Mouse (Mus musculus): ENCODE data around the gene Erap1. TPM values are rescaled to one million over a fixed set of nuclear protein-coding genes. Genes with fewer than 3 reads are reported as not detected.
A peak's percentile ranks its signal among the peaks of the same experiment; 100 is the strongest.
"Not testable (repeated sequence)": the region's sequence is repeated elsewhere in the genome, so short reads cannot be mapped to it uniquely, and the experiment has no call there.

The Erap1 gene
- polyA plus RNA-seq, 1 experiment from 2014 or later, result 6.4 TPM

DNA sequence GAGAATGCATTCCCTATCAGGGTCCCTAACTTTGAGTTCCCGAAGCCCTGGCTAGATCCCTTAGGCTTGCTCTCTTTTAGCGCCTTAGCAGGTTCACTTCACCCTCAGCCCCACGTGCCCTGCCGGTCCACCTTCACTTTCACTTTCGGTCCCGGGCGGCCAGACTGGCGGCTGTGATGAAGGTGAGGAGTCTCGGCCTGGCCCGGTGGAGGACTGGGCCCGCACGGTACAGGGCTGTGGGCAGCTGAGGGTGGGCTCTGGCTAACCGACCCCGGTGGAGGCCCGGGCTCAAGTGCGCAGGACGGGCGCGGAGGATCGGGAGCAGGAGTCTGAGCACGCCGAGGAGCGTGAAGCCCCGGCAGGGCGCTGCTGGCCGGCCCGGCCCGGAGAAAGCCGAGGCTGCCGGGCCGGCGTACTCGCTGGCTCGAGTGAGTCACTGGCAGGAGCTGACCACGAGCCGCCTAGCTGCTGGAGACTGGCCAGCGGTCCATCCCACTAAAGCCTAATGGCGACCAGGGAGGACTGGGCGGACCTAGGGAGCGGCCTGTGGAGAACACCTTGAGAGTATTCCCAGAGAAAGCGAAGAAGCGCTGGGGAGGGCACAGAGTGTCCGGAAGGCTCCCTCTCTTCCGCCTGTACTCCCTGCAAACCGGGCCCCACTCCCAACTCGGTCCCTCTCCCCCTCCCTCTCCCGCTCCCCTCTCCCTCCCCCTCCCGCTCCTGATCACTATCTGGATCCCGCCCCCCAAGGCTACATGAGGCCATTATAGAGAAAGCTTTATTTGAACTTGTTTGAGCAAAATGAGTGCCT is 549 bp downstream of the Erap1 start:
- H3K9me3 ChIP-seq (ENCODE audit: control insufficient read depth, low read length), result no peaks in the 10 kb centered on the region
- DNase-seq (ENCODE audit: low spot score) (peak; percentile 82), ATAC-seq (ENCODE audit: low FRiP score) (peak; percentile 91)
- peak overlapping the region; percentile 83 for H3K4me2 ChIP-seq (replicated peaks; ENCODE audit: low read depth, low read length)
- H3K27me3 ChIP-seq (ENCODE audit: control insufficient read depth, insufficient read depth, low read length), result no peaks in the 10 kb centered on the region
- WGBS, result under 1% methylated on average over 46 of the region's 49 CpGs
- H3K27ac ChIP-seq (ENCODE audit: low read depth, low read length), result peak overlapping the region; percentile 80
- peak overlapping the region; percentile 92 for H3K9ac ChIP-seq (ENCODE audit: low read depth, low read length)
- H3K4me3 ChIP-seq (ENCODE audit: low read depth, low read length), result peak overlapping the region; percentile 73
- H3K36me3 ChIP-seq (ENCODE audit: control insufficient read depth, insufficient read depth, low read length), result no peaks in the 10 kb centered on the region
- H3K4me1 ChIP-seq (replicated peaks; ENCODE audit: control insufficient read depth, insufficient read depth, low read length), result no peaks in the 10 kb centered on the region

DNA sequence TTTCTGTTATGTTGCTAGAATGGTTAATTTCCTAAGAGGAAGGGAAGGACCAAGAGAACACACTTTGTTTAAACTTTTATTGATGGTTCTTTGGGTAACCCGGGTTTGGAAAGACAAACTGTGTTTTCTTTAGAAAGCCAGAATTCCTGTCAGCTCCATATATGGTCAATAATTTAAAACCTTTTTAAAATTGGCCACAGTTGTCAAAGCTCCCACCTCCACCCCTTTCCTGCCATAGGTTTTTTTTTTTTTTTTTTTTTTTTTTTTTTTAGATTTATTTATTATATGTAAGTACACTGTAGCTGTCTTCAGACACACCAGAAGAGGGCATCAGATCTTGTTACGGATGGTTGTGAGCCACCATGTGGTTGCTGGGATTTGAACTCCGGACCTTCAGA is 1.2 kb downstream of the Erap1 start:
- H3K4me1 ChIP-seq (replicated peaks; ENCODE audit: control insufficient read depth, insufficient read depth, low read length); H3K27ac ChIP-seq (ENCODE audit: low read depth, low read length); H3K36me3 ChIP-seq (ENCODE audit: control insufficient read depth, insufficient read depth, low read length); H3K27me3 ChIP-seq (ENCODE audit: control insufficient read depth, insufficient read depth, low read length); H3K9ac ChIP-seq (ENCODE audit: low read depth, low read length); ATAC-seq (ENCODE audit: low FRiP score); H3K9me3 ChIP-seq (ENCODE audit: control insufficient read depth, low read length); DNase-seq (ENCODE audit: low spot score): not testable (repeated sequence)
- Histone ChIP-seq H3K4me2 (replicated peaks; ENCODE audit: low read depth, low read length) (peak overlapping the region; percentile 83), H3K4me3 (ENCODE audit: low read depth, low read length) (peak overlapping the region; percentile 73)
- 69% methylated on average over 3 of the region's 3 CpGs for WGBS

DNA sequence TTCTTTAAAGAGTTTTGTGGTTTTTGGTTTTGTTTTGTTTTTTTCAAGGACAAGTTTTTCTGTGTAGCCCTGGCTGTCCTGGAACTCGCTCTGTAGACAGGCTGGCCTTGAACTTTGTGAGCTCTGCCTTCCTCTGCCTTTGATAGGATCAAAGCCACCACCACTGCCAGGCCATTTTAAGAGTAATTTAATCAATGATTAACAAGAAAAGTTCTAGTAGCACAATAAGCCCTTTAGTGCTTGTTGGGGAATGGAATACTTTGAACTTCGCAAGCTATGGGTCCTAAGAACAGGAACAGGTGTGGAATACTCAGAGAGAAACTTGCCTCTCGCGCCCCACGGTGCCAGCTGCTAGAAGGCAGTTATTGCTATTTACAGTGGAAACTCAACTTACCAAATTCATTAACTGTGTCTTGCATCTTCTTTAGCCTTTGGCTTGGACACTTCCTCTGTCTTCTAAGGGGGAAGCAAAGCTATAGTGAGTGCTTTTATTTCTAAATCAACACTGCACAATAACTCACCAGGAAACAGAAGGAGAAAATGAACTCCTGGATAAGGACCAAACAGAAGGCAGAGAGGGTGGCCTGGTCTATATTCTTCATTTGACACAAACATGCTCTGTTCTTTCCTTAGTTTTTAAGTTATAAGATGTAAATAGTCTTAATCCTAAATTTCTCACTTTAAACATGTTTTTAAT is 56.3 kb downstream of the Erap1 start:
- Histone ChIP-seq H3K4me3 (ENCODE audit: low read depth, low read length) (no peak overlapping the region), H3K4me1 (replicated peaks; ENCODE audit: control insufficient read depth, insufficient read depth, low read length) (no peaks in the 10 kb centered on the region), H3K9me3 (ENCODE audit: control insufficient read depth, low read length) (no peaks in the 10 kb centered on the region), H3K27ac (ENCODE audit: low read depth, low read length) (no peak overlapping the region), H3K27me3 (ENCODE audit: control insufficient read depth, insufficient read depth, low read length) (no peaks in the 10 kb centered on the region), H3K4me2 (replicated peaks; ENCODE audit: low read depth, low read length) (no peak overlapping the region), H3K9ac (ENCODE audit: low read depth, low read length) (no peak overlapping the region), H3K36me3 (ENCODE audit: control insufficient read depth, insufficient read depth, low read length) (no peaks in the 10 kb centered on the region)
- DNase-seq (ENCODE audit: low spot score), result no peak
- ATAC-seq (ENCODE audit: low FRiP score), result no peak
- WGBS, result 88% methylated on average over 5 of the region's 5 CpGs

DNA sequence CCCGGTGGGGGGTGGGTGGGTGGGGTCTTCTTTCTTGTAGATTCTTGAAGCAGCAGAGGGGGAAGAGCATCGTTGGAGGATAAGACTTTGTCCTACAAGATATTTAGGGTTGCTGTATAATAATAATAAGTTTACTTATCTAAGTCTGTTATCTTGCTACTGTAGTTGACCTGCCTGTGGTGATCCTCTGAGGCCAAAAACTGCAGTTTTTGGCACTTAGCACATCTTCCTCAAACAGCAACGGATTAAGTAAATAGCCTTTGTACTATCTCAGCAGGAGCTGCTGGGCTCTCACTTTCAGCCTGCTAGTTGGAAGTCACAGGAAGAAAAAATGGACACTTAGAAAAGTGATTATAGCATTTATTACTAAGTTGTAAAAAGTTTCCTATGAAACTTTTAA is 56.9 kb downstream of the Erap1 start:
- Histone ChIP-seq H3K4me1 (replicated peaks; ENCODE audit: control insufficient read depth, insufficient read depth, low read length) (no peaks in the 10 kb centered on the region), H3K9ac (ENCODE audit: low read depth, low read length) (no peak overlapping the region), H3K27me3 (ENCODE audit: control insufficient read depth, insufficient read depth, low read length) (no peaks in the 10 kb centered on the region), H3K4me3 (ENCODE audit: low read depth, low read length) (no peak overlapping the region), H3K27ac (ENCODE audit: low read depth, low read length) (no peak overlapping the region), H3K4me2 (replicated peaks; ENCODE audit: low read depth, low read length) (no peak overlapping the region), H3K9me3 (ENCODE audit: control insufficient read depth, low read length) (no peaks in the 10 kb centered on the region), H3K36me3 (ENCODE audit: control insufficient read depth, insufficient read depth, low read length) (no peaks in the 10 kb centered on the region)
- DNase-seq (ENCODE audit: low spot score), result no peak
- ATAC-seq (ENCODE audit: low FRiP score), result no peak
- 58% methylated on average over 3 of the region's 3 CpGs for WGBS

DNA sequence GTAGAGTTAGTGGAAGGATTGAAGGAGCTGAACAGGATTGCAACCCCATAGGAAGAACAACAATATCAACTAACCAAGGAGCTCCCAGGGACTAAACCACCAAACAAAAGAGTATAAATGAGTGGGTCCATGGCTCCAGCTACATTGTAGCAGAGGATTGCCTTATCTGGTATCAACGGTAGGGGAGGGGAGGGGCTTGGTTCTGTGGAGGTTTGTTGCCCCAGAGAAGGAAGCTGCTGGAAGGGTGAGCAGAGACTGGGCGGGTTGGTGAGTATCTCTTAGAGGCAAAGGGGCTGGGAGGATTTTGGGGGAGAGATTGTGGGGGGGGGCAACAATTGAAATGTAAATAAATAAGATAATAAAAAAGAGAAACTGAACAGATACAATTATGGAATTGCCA is 79.6 kb downstream of the Erap1 start:
- no peak overlapping the region for H3K27ac ChIP-seq (ENCODE audit: low read depth, low read length)
- no peak for ATAC-seq (ENCODE audit: low FRiP score)

DNA sequence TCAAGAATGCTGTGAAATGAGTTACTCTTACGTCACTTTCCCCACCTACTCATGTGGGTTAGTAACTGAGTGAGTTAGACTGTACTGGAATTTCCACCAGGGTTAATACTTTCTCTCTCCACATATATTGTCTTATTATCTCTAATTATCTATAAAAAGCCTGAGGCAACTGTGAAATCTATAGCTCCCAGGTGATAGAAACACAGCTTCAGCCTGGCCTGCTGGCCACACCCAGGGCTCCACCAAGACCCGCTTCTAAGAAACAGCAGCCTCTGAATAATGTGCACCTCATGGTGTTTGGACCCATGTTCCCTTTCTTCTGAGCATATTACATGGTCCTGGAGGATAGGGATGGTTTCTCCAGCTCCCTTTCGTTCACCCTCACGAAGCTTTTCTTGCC is 94.4 kb downstream of the Erap1 start:
- no peaks in the 10 kb centered on the region for H3K36me3 ChIP-seq (ENCODE audit: control insufficient read depth, insufficient read depth, low read length)
- H3K9ac ChIP-seq (ENCODE audit: low read depth, low read length), result no peak overlapping the region
- no peaks in the 10 kb centered on the region for H3K27me3 ChIP-seq (ENCODE audit: control insufficient read depth, insufficient read depth, low read length)
- 96% methylated on average over 4 of the region's 4 CpGs for WGBS
- no peaks in the 10 kb centered on the region for H3K9me3 ChIP-seq (ENCODE audit: control insufficient read depth, low read length)
- H3K4me3 ChIP-seq (ENCODE audit: low read depth, low read length), result no peak overlapping the region
- H3K27ac ChIP-seq (ENCODE audit: low read depth, low read length), result no peak overlapping the region
- no peak for DNase-seq (ENCODE audit: low spot score)
- no peak overlapping the region for H3K4me2 ChIP-seq (replicated peaks; ENCODE audit: low read depth, low read length)
- no peaks in the 10 kb centered on the region for H3K4me1 ChIP-seq (replicated peaks; ENCODE audit: control insufficient read depth, insufficient read depth, low read length)
- no peak for ATAC-seq (ENCODE audit: low FRiP score)

More for the DNA sequence above, 79.6 kb downstream of the Erap1 start:
- Histone ChIP-seq H3K4me1 (replicated peaks; ENCODE audit: control insufficient read depth, insufficient read depth, low read length) (no peaks in the 10 kb centered on the region), H3K36me3 (ENCODE audit: control insufficient read depth, insufficient read depth, low read length) (no peaks in the 10 kb centered on the region), H3K9ac (ENCODE audit: low read depth, low read length) (no peak overlapping the region), H3K27me3 (ENCODE audit: control insufficient read depth, insufficient read depth, low read length) (no peaks in the 10 kb centered on the region), H3K4me2 (replicated peaks; ENCODE audit: low read depth, low read length) (no peak overlapping the region), H3K9me3 (ENCODE audit: control insufficient read depth, low read length) (no peaks in the 10 kb centered on the region), H3K4me3 (ENCODE audit: low read depth, low read length) (no peak overlapping the region)
- 96% methylated on average over 2 of the region's 2 CpGs for WGBS
- no peak for DNase-seq (ENCODE audit: low spot score)

DNA sequence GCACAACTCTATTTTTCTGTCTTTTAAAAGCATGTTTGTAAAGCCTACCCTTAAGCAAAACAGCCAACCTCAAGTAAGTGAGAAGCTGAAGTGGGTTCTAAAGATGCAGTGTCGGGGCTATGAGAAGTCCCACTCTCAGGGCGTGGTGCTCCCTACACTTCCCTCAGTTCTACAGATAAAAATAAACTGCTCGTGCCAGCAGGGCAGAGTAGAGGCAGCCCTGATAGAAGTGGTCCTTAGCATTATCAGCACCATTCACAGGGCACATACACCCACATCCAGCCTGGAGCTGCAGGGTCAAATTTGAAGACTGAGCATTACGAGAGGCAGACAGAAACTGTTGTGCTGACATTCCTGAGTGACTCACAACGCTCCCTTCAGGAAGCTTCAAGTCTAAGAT is 96.5 kb downstream of the Erap1 start:
- 93% methylated on average over 5 of the region's 5 CpGs for WGBS
- H3K36me3 ChIP-seq (ENCODE audit: control insufficient read depth, insufficient read depth, low read length), result no peaks in the 10 kb centered on the region
- no peak overlapping the region for H3K9ac ChIP-seq (ENCODE audit: low read depth, low read length)
- no peak overlapping the region for H3K4me2 ChIP-seq (replicated peaks; ENCODE audit: low read depth, low read length)
- no peak overlapping the region for H3K27ac ChIP-seq (ENCODE audit: low read depth, low read length)
- no peak for ATAC-seq (ENCODE audit: low FRiP score)
- H3K4me3 ChIP-seq (ENCODE audit: low read depth, low read length), result no peak overlapping the region
- H3K4me1 ChIP-seq (replicated peaks; ENCODE audit: control insufficient read depth, insufficient read depth, low read length), result no peaks in the 10 kb centered on the region
- H3K27me3 ChIP-seq (ENCODE audit: control insufficient read depth, insufficient read depth, low read length), result no peaks in the 10 kb centered on the region
- no peaks in the 10 kb centered on the region for H3K9me3 ChIP-seq (ENCODE audit: control insufficient read depth, low read length)
- no peak for DNase-seq (ENCODE audit: low spot score)

DNA sequence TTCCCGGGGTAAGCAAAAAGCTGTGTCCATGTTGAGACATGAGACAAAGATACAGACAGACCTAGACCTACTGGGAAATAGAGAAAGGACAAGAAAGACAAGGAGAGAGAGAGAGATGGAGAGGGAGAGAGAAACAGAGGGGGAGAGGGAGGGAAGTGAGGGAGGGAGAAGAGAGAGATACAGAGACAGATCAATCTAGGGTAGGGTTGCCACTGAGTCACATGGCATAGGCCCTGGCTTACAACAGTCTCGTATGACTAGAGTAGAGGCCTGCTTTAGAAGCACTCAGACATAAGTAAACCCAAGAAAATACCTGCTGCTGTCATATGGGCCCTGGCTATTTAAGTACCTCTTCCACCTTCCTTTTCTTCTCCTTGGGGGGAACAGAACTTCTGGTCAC is 97.0 kb downstream of the Erap1 start:
- H3K27ac ChIP-seq (ENCODE audit: low read depth, low read length), result no peak overlapping the region
- H3K27me3 ChIP-seq (ENCODE audit: control insufficient read depth, insufficient read depth, low read length), result no peaks in the 10 kb centered on the region
- ATAC-seq (ENCODE audit: low FRiP score) (no peak), DNase-seq (ENCODE audit: low spot score) (no peak)
- no peaks in the 10 kb centered on the region for H3K4me1 ChIP-seq (replicated peaks; ENCODE audit: control insufficient read depth, insufficient read depth, low read length)
- H3K4me2 ChIP-seq (replicated peaks; ENCODE audit: low read depth, low read length), result no peak overlapping the region
- WGBS, result 80% methylated on average over 2 of the region's 2 CpGs
- H3K4me3 ChIP-seq (ENCODE audit: low read depth, low read length), result no peak overlapping the region
- H3K9ac ChIP-seq (ENCODE audit: low read depth, low read length), result no peak overlapping the region
- no peaks in the 10 kb centered on the region for H3K9me3 ChIP-seq (ENCODE audit: control insufficient read depth, low read length)
- no peaks in the 10 kb centered on the region for H3K36me3 ChIP-seq (ENCODE audit: control insufficient read depth, insufficient read depth, low read length)

All from hindbrain, embryonic 11.5 days (tissue).